Mouse (Mus musculus) hindbrain, embryonic 11.5 days (tissue): ENCODE results near the gene Slc2a12. TPM values are rescaled to one million over a fixed set of nuclear protein-coding genes. Genes with fewer than 3 reads are reported as not detected.

ENCODE experiments used
- polyA plus RNA-seq: library from polyadenylated mRNA; unstranded; fragments of >200 nt; fragmentation: Nextera tagmentation; extraction: Ambion mirVana; gene quantifications from 2 replicates; pipeline ENCODE4 v1.2.1, GENCODE M21; 2014

The Slc2a12 gene
- polyA plus RNA-seq, 1 experiment from 2014 or later, result 2.4 TPM

Other genes with a start within 250 kb of the Slc2a12 start
- gene Tbpl1, start 86.9 kb downstream of the Slc2a12 start, polyA plus RNA-seq, result 125 and 128 TPM in 2 replicates
- gene Tcf21, start 175.2 kb downstream of the Slc2a12 start, polyA plus RNA-seq, result 0.26 and 0.50 TPM in 2 replicates